Mouse (Mus musculus) heart, adult 2 months (tissue): Measurements from ENCODE around the gene Maea.

Experiments
- CTCF ChIP-seq: fragments of 200-600 bp; IDR thresholded peaks from 2 replicates; pipeline ENCODE4 v1.8.1; 2022; ENCODE audit warnings: antibody characterized with exemption, mild to moderate bottlenecking, moderate library complexity
- EP300 ChIP-seq: fragments of 200-500 bp; IDR thresholded peaks from 2 replicates; pipeline ENCODE4 v1.6.1; 2011; ENCODE audit warnings: low read depth, low read length, control low read depth; ENCODE audit not compliant: insufficient read depth
- POLR2A ChIP-seq: fragments of 200-500 bp; IDR thresholded peaks from 2 replicates; pipeline ENCODE4 v1.6.1; 2011; ENCODE audit warnings: mild to moderate bottlenecking, low read depth, low read length, control low read depth; ENCODE audit not compliant: insufficient read depth

DNA sequence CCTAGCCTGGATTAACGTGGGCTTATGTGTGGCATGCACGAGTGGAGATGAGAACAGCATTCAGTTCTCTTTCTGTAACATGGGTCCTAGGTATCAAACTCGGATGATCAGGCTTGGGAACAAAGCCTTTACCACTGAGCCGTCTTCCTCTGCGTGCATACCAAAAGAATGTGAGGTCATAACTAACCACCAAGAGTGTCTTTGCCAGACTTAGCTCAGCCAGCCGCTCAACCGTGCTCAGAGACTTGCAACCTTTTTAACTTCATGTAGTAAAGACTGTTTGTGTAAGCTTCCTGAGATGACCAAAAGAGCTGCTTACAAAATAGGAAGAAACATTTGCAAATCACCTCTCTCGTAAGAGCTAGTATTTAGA, 16.9 kb downstream of the Maea start:
- TF ChIP-seq POLR2A (no peak), CTCF (no peak), EP300 (no peak)
